Mouse (Mus musculus) E14TG2a.4 (cell line): Measurements from ENCODE around the gene Diras2.

ENCODE experiments used
- CTCF ChIP-seq: conservative IDR thresholded peaks from 2 replicates; pipeline ENCODE4 v1.5.1; 2014; ENCODE audit warnings: low read length
- POU5F1 ChIP-seq: IDR thresholded peaks from 2 replicates; pipeline ENCODE4 v1.6.1; 2014; ENCODE audit warnings: low read length, borderline replicate concordance

DNA sequence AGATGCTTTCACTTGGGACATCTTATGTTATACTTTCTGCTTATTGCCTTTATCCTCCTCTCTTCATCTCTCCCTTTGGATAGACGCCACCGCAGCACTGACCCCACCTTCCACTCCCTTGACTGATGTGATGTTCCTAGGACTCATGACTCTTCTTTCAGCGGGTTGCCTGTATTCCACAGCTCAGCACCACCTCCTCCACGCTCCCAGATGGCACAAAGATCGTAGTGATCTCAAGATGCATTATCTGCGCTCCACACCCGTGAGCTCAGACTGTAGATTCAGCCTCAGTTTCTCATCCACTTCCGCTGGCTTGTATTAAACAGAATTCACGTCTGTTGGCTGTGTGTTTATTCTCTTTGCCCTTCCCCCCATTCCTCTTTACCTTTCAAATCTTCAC is 23.6 kb upstream of the Diras2 start:
- no peak for TF ChIP-seq CTCF
- TF ChIP-seq POU5F1: no peak
